Mouse (Mus musculus) retina, postnatal 7 days (tissue): ENCODE results near the gene Ahsa2.
"Not testable (repeated sequence)": the region's sequence is repeated elsewhere in the genome, so short reads cannot be mapped to it uniquely, and the experiment has no call there.

Experiments used
- DNase-seq: peaks from one replicate; pipeline ENCODE4 v3.0.0-alpha.2; 2012; ENCODE audit warnings: low read depth, low spot score

The Ahsa2 gene

DNA sequence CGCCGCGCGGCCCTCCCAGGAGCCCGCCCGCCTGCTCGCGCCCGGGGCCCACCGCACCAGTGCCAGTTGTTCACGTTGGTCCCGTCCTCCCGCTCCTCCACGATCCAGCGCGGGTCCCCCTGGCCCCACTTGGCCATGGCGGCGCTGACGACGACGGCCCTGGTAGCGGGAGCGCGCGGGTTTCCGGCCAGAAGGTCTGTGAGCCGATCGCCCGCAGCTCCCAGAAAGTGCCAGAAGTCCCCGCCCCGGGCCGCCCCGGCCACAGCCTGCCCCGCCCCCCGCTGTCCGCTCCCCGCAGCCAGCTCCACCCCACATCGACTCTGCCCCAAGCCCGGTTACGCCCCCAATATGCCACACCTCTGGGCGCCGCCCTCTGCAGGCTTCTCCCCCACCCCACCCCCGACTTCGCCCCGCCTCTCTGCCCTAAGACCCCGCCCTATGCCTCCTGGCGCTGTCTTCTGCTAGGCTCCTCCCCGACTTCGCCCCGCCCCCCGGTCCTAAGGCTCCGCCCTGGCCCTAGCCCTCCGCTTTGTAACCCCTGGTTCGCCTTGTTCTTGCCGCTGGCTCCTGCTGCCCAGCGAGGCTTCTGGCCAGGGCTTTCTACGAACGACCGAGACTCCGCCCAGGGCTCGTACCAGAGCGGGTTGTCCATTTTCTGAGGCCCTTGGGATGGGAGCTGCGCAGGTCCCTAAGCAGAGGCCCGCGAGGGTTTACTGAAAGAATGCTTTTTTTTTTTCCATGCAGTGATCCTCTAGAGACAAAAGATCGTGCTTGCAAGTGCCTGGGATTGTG, at the start of gene Ahsa2:
Ahsa2 (minus strand) TSS at position 313 of the 792 bp plus-strand sequence.
- peak; percentile 93 for DNase-seq

DNA sequence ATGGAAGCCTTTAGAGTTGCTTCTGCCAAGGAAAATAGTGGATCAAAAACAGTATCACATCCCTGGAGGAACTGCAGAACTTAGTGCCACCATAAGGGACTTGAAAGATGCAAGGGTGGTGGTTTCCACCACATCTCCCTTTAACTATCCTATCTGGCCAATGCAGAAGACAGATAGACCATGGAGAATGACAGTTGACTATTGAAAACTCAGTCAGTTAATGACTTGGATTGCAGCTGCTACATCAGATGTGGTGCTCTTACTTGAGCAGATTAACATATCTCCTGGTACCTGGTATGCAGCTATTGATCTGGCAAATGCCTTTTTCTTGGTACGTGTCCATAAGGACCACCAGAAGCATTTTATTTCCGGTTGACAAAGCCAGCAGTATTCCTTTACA, 39.6 kb upstream of the Ahsa2 start:
- DNase-seq = no peak

- DNase-seq = no peak
Observed at GRCm38 (mm10) chr11:23520473-23521205, 22.8 kb upstream of the Ahsa2 start, which contains the start of gene 1700093K21Rik. TSS of gene 1700093K21Rik (minus strand) at chr11:23521155.

DNA sequence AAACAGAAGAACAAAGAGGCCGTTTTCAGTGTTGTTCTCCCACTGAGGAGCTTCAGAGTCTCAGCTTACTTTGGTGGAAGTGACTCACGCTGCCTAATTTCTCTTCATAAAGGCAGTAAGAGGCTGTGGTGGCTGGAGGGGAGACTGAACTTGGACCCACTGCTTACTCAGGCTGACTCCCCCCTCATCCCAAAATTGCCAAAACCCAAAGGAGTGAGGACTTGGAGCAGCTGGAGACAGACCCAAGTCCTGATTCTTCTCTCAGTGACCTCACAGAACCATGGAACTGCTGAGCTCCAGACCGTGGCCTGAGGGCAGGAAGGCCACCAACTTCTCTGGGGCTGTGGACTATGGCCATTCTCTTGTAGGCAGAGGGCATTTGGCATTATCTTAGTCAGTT, 21.2 kb upstream of the Ahsa2 start:
- no peak for DNase-seq

DNA sequence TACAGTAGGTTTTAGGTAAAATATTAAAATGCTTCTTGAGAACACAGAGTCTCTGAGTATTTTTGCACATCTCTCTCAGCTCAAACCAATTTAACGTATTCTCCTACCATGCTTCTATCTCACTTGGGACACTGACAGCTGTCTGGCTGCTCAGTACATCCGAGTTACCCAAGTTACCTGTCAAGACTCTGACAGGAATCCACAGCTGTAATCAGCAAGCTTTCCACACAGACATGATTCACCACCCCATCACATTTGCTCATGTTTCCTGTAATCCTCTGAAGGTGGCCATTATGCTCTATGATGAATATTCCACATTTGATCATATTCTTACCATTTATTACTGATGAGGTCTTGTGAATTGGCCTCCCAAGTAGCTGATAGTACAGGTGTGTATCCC, 17.5 kb upstream of the Ahsa2 start:
- DNase-seq = no peak

GRCm38 (mm10) chr11:23514785-23515184, 17.0 kb upstream of the Ahsa2 start:
- DNase-seq = not testable (repeated sequence)

GRCm38 (mm10) chr11:23504801-23505200, 7.0 kb upstream of the Ahsa2 start:
- not testable (repeated sequence) for DNase-seq

- no peak for DNase-seq
Observed at GRCm38 (mm10) chr11:23498609-23499008, 779 bp upstream of the Ahsa2 start.

- peak; percentile 50 for DNase-seq
Observed at GRCm38 (mm10) chr11:23497335-23497717, 504 bp downstream of the Ahsa2 start.

GRCm38 (mm10) chr11:23496661-23497060, 1.2 kb downstream of the Ahsa2 start:
- DNase-seq = no peak

- DNase-seq = no peak
Observed at GRCm38 (mm10) chr11:23495231-23495630, 2.6 kb downstream of the Ahsa2 start.

DNA sequence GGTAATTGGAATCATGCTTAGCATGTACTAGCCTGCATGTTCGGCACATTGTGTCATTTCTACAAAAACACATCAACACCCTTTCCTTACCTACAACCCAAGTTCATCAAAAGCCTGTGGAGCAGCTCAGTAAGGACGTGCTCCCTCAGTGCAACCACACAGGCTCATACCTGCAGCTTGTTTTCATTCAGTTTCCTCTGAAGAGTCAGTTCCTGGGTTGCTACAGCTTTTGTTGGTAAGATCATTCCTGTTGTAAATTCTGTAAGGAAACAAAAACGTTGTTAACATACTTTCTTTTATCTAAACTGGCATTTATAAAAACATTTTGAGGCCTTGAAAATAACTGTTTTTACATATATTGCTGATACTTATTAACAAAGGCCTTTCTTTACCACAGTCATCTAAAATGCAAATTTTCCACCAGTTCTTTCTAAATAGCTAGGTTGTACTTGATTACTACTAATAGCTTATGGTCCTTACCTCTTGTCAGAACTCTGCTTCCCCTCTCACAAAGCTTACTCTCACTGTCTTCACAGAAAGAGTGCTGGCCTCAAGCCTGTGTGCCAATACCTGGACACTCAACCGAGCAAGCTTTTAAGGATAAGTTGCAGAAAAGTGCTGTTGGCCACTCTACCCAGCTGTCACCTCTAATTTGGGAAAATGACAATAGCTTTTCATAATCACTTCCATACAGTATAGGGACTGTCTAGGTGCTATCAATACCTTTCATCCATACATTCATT, 5.6 kb downstream of the Ahsa2 start:
- DNase-seq = no peak

DNA sequence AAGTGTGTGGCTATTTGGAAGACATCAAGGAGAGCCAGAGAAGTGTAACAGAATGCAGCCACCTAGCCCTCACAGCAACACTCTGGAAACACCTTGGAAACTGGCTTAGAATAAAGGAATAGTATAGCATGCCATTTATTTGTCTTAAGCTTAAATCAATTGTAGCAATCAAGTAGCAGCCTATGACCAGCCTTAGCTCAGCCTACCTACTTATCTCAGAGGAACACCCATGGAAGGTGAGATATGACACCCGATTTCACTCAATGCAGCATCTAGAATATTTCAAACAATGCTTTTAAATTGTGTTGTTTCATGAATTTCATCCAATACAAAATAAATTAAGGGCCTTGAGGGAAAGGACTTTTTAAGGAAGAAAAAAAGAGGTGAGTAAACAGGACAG, 7.9 kb downstream of the Ahsa2 start:
- DNase-seq = no peak

- DNase-seq = not testable (repeated sequence)
Observed at GRCm38 (mm10) chr11:23465862-23466261, 32.0 kb downstream of the Ahsa2 start.
